Mouse (Mus musculus) intestine, embryonic 14.5 days (tissue): ENCODE measurements around the gene Trim37. TPM values are rescaled to one million over a fixed set of nuclear protein-coding genes. Genes with fewer than 3 reads are reported as not detected.

ENCODE experiments used
- ATAC-seq: fragments of 200-750 bp; cut with Nextera tagmentation; replicated peaks from 2 replicates; pipeline ENCODE4 v1.8.0; 2017; ENCODE audit warnings: low read depth, moderate number of reproducible peaks, moderate TSS enrichment, moderate library complexity; ENCODE audit not compliant: low FRiP score, low TSS enrichment
- DNase-seq: peaks from one replicate; pipeline ENCODE4 v3.0.0-alpha.2; 2018; ENCODE audit warnings: low spot score
- H3K27ac ChIP-seq: fragments of 300-500 bp; sonication (generic); 2 replicates; pipeline ENCODE4 v1.5.1; 2014; ENCODE audit warnings: low read depth, mild to moderate bottlenecking, control low read depth
- H3K27me3 ChIP-seq: fragments of 300-500 bp; sonication (generic); replicated peaks from 2 replicates; pipeline ENCODE4 v1.6.1; 2014; ENCODE audit warnings: low read length, control low read depth; ENCODE audit not compliant: control insufficient read depth, insufficient read depth
- H3K36me3 ChIP-seq: fragments of 300-500 bp; sonication (generic); 2 replicates; pipeline ENCODE4 v1.6.1; 2014; ENCODE audit warnings: low read length, control low read depth; ENCODE audit not compliant: control insufficient read depth, insufficient read depth
- H3K4me1 ChIP-seq: fragments of 300-500 bp; sonication (generic); replicated peaks from 2 replicates; pipeline ENCODE4 v1.6.1; 2014; ENCODE audit warnings: low read length, control low read depth, mixed read lengths; ENCODE audit not compliant: control insufficient read depth, insufficient read depth
- H3K4me2 ChIP-seq: fragments of 300-500 bp; sonication (generic); 2 replicates; pipeline ENCODE4 v1.6.1; 2014; ENCODE audit warnings: low read length
- H3K4me3 ChIP-seq: fragments of 300-500 bp; sonication (generic); 2 replicates; pipeline ENCODE4 v1.5.1; 2014; ENCODE audit warnings: low read depth, low read length, control low read depth, mixed read lengths
- H3K9ac ChIP-seq: fragments of 300-500 bp; sonication (generic); 2 replicates; pipeline ENCODE4 v1.6.1; 2014; ENCODE audit warnings: mild to moderate bottlenecking, low read length
- H3K9me3 ChIP-seq: fragments of 300-500 bp; sonication (generic); 2 replicates; pipeline ENCODE4 v1.6.1; 2016; ENCODE audit warnings: low read length, control low read depth; ENCODE audit not compliant: control insufficient read depth
- WGBS: fragments of 180-500 bp; shearing (Covaris S2); extraction: QIAGEN DNeasy Blood & Tissue Kit; methylation state at CpG from one replicate; pipeline ENCODE4 v1.1.7; 2014; 5-methylcytosine and 5-hydroxymethylcytosine counted together
- polyA plus RNA-seq: library from polyadenylated mRNA; unstranded; fragments of >200 nt; fragmentation: Nextera tagmentation; extraction: Ambion mirVana; gene quantifications from 2 replicates; pipeline ENCODE4 v1.2.1, GENCODE M21; 2014

Gene Trim37
- polyA plus RNA-seq, 1 experiment from 2014 or later, result 31.3 TPM

- ATAC-seq (no peak), DNase-seq (no peak)
- Histone ChIP-seq H3K4me3 (no peak overlapping the region), H3K27me3 (no peaks in the 10 kb centered on the region), H3K4me2 (no peak overlapping the region), H3K9me3 (no peaks in the 10 kb centered on the region), H3K9ac (no peak overlapping the region), H3K4me1 (peaks cover 4% of the 10 kb centered on the region; the same call in 1 of the 2 replicates), H3K27ac (no peak overlapping the region), H3K36me3 (0 out of 2 replicates have a peak, but pooled peaks cover 6% of the 10 kb centered on the region)
- WGBS, result 88% methylated on average over 7 of the region's 7 CpGs
These were observed 112.1 kb downstream of the Trim37 start for GRCm38 (mm10) chr11:87238891-87239530.

DNA sequence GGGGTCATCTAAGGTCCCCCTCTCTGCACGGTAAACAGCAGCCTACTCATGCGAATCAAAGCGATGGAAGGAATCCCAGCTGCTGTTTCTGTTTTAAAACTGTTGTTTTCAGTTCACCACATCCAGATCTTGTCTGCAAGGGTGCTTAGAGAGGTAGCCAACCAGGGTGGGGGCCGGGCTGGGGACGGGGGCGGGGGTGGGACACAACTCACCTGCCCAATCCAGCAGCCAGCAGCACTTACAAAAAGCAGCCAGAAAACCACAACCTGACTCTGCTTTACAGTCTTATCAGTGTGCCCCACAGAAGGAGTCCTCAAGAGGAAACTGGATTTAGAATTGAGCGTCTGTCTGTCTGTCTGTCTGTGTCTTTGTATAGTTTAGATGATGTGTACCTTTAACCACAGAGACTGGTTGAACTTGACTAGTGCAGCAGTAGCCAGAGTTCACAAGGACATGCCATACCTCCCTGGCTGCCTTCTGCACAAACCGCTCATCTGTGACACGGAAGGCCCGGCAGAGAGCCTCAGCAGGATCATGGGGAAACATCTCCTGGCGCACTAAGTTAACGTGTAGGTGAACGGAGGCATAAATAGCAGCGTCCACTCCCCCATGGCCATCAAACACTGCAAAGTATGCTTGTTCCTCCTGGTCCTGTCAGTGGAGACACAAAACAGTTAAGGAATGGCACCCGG, 113.4 kb downstream of the Trim37 start:
- H3K27me3 ChIP-seq, result no peaks in the 10 kb centered on the region
- ATAC-seq, result no peak
- H3K4me3 ChIP-seq, result no peak overlapping the region
- peaks cover 5% of the 10 kb centered on the region; the same call in 1 of the 2 replicates for H3K4me1 ChIP-seq
- no peak overlapping the region for H3K9ac ChIP-seq
- DNase-seq, result no peak
- no peak overlapping the region for H3K4me2 ChIP-seq
- no peak overlapping the region for H3K27ac ChIP-seq
- no peaks in the 10 kb centered on the region for H3K36me3 ChIP-seq
- WGBS, result 54% methylated on average over 15 of the region's 15 CpGs
- no peaks in the 10 kb centered on the region for H3K9me3 ChIP-seq

DNA sequence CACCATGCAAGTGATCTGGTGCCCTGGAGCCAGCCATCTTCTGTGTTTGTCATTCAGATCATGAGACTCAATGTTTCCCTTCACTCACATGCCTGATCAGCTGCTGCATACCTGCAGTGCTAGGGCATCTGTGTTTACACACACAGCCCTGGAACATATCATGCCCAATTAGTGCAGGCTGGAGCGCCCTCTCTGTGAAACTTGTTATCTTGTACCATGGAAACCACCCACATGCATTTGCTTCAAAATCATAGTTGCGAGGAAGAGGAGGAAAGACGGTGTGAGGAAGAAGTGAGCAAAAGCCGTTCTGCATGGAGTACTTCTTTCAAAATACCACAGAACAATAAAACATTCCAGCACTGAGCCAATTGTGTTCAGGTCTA, 113.9 kb downstream of the Trim37 start:
- Histone ChIP-seq H3K27ac (no peak overlapping the region), H3K9ac (no peak overlapping the region), H3K4me2 (no peak overlapping the region), H3K9me3 (no peaks in the 10 kb centered on the region), H3K27me3 (no peaks in the 10 kb centered on the region), H3K36me3 (no peaks in the 10 kb centered on the region), H3K4me1 (peaks cover 11% of the 10 kb centered on the region; the same call in 1 of the 2 replicates), H3K4me3 (no peak overlapping the region)
- DNase-seq (no peak), ATAC-seq (no peak)
- 54% methylated on average over 4 of the region's 4 CpGs for WGBS

GRCm38 (mm10) chr11:87241256-87241655, 114.4 kb downstream of the Trim37 start:
- 42% methylated on average over 7 of the region's 7 CpGs for WGBS
- peaks cover 11% of the 10 kb centered on the region; the same call in 1 of the 2 replicates for H3K4me1 ChIP-seq
- no peaks in the 10 kb centered on the region for H3K9me3 ChIP-seq
- no peak for DNase-seq
- H3K4me2 ChIP-seq, result no peak overlapping the region
- ATAC-seq, result no peak
- H3K36me3 ChIP-seq, result no peaks in the 10 kb centered on the region
- H3K4me3 ChIP-seq, result no peak overlapping the region
- H3K27ac ChIP-seq, result no peak overlapping the region
- H3K27me3 ChIP-seq, result no peaks in the 10 kb centered on the region
- H3K9ac ChIP-seq, result no peak overlapping the region

GRCm38 (mm10) chr11:87245171-87245840, 118.4 kb downstream of the Trim37 start:
- no peak overlapping the region for H3K27ac ChIP-seq
- H3K4me3 ChIP-seq, result no peak overlapping the region
- H3K36me3 ChIP-seq, result no peaks in the 10 kb centered on the region
- DNase-seq, result no peak
- ATAC-seq, result no peak
- WGBS, result 70% methylated on average over 9 of the region's 9 CpGs
- no peak overlapping the region for H3K4me2 ChIP-seq
- no peaks in the 10 kb centered on the region for H3K27me3 ChIP-seq
- H3K4me1 ChIP-seq, result peaks cover 23% of the 10 kb centered on the region; the same call in 1 of the 2 replicates
- no peaks in the 10 kb centered on the region for H3K9me3 ChIP-seq
- no peak overlapping the region for H3K9ac ChIP-seq

GRCm38 (mm10) chr11:87246107-87246651, 119.3 kb downstream of the Trim37 start:
- no peak for DNase-seq
- 50% methylated on average over 4 of the region's 4 CpGs for WGBS
- H3K9me3 ChIP-seq, result no peaks in the 10 kb centered on the region
- no peak for ATAC-seq
- no peak overlapping the region for H3K4me3 ChIP-seq
- no peak overlapping the region for H3K27ac ChIP-seq
- no peaks in the 10 kb centered on the region for H3K36me3 ChIP-seq
- no peak overlapping the region for H3K9ac ChIP-seq
- no peak overlapping the region for H3K4me2 ChIP-seq
- peaks cover 18% of the 10 kb centered on the region; the same call in 1 of the 2 replicates for H3K4me1 ChIP-seq
- no peaks in the 10 kb centered on the region for H3K27me3 ChIP-seq

DNA sequence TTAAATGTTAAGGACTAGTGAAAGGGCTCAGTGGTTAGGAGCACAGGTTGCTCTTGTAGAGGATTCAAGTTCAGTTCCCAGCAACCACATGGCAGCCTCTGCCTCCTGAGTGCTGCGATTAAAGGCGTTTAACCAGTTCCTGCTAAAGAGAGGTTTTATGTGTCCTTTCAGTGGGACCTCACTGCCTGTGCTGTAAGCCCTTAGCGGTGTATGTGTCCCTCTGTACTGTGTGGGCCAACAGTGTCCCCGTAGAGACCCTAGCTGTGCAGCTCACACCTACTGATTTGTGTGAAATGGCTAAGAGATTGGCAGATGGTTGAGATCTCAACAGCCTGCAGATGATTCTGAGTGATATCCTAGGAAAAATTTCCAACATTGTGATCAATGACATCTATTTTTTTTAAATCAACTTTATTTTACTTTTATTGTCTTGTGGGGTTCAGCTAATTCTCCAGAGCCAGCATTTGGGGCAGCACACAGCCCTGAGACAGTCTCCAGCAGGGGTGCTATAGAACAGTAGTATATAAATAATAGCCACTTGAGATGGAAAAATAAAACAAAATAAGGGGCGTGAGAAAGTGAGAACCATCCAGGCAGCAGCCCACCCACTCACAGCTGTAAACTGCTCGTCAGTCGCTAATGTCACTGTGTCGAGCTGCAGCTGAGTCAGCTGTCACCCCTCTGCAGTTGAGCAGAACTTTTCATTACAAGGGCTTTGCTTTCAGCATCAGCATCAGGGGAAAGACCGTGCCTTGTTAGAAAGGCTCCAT, 120.0 kb downstream of the Trim37 start:
- Histone ChIP-seq H3K9me3 (no peaks in the 10 kb centered on the region), H3K4me3 (no peak overlapping the region), H3K27me3 (no peaks in the 10 kb centered on the region), H3K4me1 (peaks cover 18% of the 10 kb centered on the region; the same call in 1 of the 2 replicates), H3K36me3 (no peaks in the 10 kb centered on the region), H3K9ac (no peak overlapping the region), H3K4me2 (no peak overlapping the region), H3K27ac (no peak overlapping the region)
- ATAC-seq (no peak), DNase-seq (no peak)
- WGBS, result 52% methylated on average over 9 of the region's 9 CpGs

DNA sequence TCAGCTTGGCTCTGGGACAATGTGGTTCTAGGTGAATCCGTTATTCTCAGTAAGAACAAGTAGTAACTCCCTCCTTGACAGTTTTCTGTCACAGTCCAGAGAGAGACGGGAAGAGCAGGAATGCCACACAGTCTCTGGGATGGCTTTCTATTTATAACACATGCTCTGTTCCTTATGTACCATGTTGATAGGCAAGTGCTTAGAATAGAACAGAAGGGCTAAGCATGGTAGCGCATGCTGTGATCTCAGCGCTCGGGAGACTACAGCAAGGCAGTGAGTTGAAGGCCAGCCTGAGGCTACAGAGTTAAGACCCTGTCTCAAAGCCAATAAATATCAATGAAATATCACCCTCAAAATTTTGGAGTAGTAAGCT, 120.6 kb downstream of the Trim37 start:
- no peak overlapping the region for H3K27ac ChIP-seq
- no peak overlapping the region for H3K4me2 ChIP-seq
- 67% methylated on average over 5 of the region's 5 CpGs for WGBS
- no peaks in the 10 kb centered on the region for H3K27me3 ChIP-seq
- no peaks in the 10 kb centered on the region for H3K9me3 ChIP-seq
- no peak for ATAC-seq
- DNase-seq, result no peak
- no peak overlapping the region for H3K4me3 ChIP-seq
- H3K4me1 ChIP-seq, result peaks cover 18% of the 10 kb centered on the region; the same call in 1 of the 2 replicates
- H3K9ac ChIP-seq, result no peak overlapping the region
- no peaks in the 10 kb centered on the region for H3K36me3 ChIP-seq
